Mouse (Mus musculus): ENCODE results near the gene Epha2. TPM values are rescaled to one million over a fixed set of nuclear protein-coding genes. Genes with fewer than 3 reads are reported as not detected.

The Epha2 gene
- polyA plus RNA-seq, 1 experiment, result 16.7 TPM

DNA sequence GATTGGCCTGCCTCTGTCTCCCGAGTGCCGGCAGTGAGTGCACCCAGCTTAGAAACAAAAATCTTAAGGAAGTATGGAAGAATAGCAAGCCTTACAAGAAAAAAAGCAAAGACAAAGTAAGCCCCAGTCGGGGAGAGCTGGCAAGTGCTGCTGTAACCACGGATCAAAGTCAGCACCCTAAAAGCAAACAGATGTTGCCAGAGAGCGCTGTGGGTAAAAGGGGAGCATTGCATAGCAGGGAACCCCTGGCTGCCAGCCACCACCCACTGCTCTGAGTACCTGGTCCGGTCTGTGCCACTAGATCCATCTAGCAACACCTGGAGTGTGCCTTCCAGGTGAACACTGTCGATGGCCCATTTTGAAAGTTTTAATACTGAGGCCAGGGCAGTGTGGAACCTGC is 31.2 kb downstream of the Epha2 start:
- Histone ChIP-seq H3K4me1 (ENCODE audit: control insufficient read depth, insufficient read depth, low read length) (no peaks in the 10 kb centered on the region), H3K27ac (ENCODE audit: insufficient read depth, low read length) (no peak overlapping the region), H3K4me3 (ENCODE audit: insufficient read depth, low read length) (no peak overlapping the region)
- TF ChIP-seq CTCF (IDR thresholded peaks at IDR 0.05; ENCODE audit: borderline replicate concordance, insufficient read depth, low read length), result no peak
- TF ChIP-seq POLR2A (IDR thresholded peaks at IDR 0.05; ENCODE audit: low read depth, low read length), result no peak

- TF ChIP-seq POLR2A (IDR thresholded peaks at IDR 0.05; ENCODE audit: low read depth, low read length) (no peak), CTCF (IDR thresholded peaks at IDR 0.05; ENCODE audit: borderline replicate concordance, insufficient read depth, low read length) (no peak)
- no peaks in the 10 kb centered on the region for H3K4me1 ChIP-seq (ENCODE audit: control insufficient read depth, insufficient read depth, low read length)
- H3K4me3 ChIP-seq (ENCODE audit: insufficient read depth, low read length), result no peak overlapping the region
- H3K27ac ChIP-seq (ENCODE audit: insufficient read depth, low read length), result no peak overlapping the region
These were observed 33.7 kb downstream of the Epha2 start for GRCm38 (mm10) chr4:141334695-141335094.

- no peak overlapping the region for H3K27ac ChIP-seq (ENCODE audit: insufficient read depth, low read length)
- TF ChIP-seq POLR2A (IDR thresholded peaks at IDR 0.05; ENCODE audit: low read depth, low read length) (no peak), CTCF (IDR thresholded peaks at IDR 0.05; ENCODE audit: borderline replicate concordance, insufficient read depth, low read length) (no peak)
- H3K4me1 ChIP-seq (ENCODE audit: control insufficient read depth, insufficient read depth, low read length), result no peaks in the 10 kb centered on the region
- H3K4me3 ChIP-seq (ENCODE audit: insufficient read depth, low read length), result no peak overlapping the region
These were observed 34.3 kb downstream of the Epha2 start for GRCm38 (mm10) chr4:141335263-141335796.

- no peak overlapping the region for H3K4me3 ChIP-seq (ENCODE audit: insufficient read depth, low read length)
- no peak for TF ChIP-seq CTCF (IDR thresholded peaks at IDR 0.05; ENCODE audit: borderline replicate concordance, insufficient read depth, low read length)
- TF ChIP-seq POLR2A (IDR thresholded peaks at IDR 0.05; ENCODE audit: low read depth, low read length), result no peak
- no peak overlapping the region for H3K27ac ChIP-seq (ENCODE audit: insufficient read depth, low read length)
- H3K4me1 ChIP-seq (ENCODE audit: control insufficient read depth, insufficient read depth, low read length), result no peaks in the 10 kb centered on the region
These were observed 35.2 kb downstream of the Epha2 start for GRCm38 (mm10) chr4:141336196-141336595.

DNA sequence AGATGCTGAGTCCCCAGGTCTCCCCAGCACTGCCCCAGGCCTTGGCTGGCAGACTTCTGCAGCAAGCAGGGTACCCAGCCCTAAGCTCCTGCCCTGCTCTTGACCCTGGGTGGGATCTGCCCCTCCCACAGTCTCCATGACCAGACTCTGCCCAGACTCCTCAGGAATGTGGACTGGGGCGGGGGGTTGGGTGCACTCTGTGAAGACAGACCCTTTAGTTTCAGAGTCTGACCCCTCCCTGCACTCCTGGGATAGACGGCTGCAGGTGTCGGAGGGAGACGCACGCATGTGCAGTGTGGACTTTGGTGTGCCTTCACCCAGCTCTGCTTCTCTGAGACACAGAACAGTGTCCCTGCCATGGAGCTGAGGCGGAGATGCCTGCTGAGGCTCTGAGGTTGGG is 36.9 kb downstream of the Epha2 start:
- TF ChIP-seq POLR2A (IDR thresholded peaks at IDR 0.05; ENCODE audit: low read depth, low read length) (no peak), CTCF (IDR thresholded peaks at IDR 0.05; ENCODE audit: borderline replicate concordance, insufficient read depth, low read length) (no peak)
- Histone ChIP-seq H3K27ac (ENCODE audit: insufficient read depth, low read length) (no peak overlapping the region), H3K4me1 (ENCODE audit: control insufficient read depth, insufficient read depth, low read length) (no peaks in the 10 kb centered on the region), H3K4me3 (ENCODE audit: insufficient read depth, low read length) (no peak overlapping the region)

- Histone ChIP-seq H3K4me1 (ENCODE audit: control insufficient read depth, insufficient read depth, low read length) (no peaks in the 10 kb centered on the region), H3K27ac (ENCODE audit: insufficient read depth, low read length) (no peak overlapping the region), H3K4me3 (ENCODE audit: insufficient read depth, low read length) (no peak overlapping the region)
- TF ChIP-seq POLR2A (IDR thresholded peaks at IDR 0.05; ENCODE audit: low read depth, low read length) (no peak), CTCF (IDR thresholded peaks at IDR 0.05; ENCODE audit: borderline replicate concordance, insufficient read depth, low read length) (no peak)
These were observed 37.8 kb downstream of the Epha2 start for GRCm38 (mm10) chr4:141338853-141339252.

DNA sequence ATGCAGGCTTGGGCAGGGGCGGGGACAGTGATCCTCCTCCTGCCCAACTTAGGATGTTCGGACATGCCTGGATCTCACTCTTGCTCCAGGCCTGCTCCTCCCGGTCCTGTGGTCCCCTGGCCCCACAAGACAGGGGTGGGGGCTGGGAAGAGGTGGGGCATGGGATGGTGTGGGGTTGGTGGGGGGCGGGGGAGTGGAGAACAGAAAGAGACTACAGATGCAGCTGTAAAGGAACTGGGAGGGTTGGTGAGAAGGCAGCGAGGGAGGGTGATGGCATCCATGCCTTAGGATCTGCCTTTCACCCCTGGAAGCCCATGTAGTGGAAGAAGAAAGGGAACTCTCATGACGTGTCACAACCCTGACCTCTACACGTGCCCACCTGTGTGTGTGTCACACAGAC is 40.4 kb downstream of the Epha2 start:
- TF ChIP-seq CTCF (IDR thresholded peaks at IDR 0.05; ENCODE audit: borderline replicate concordance, insufficient read depth, low read length) (no peak), POLR2A (IDR thresholded peaks at IDR 0.05; ENCODE audit: low read depth, low read length) (no peak)
- H3K4me1 ChIP-seq (ENCODE audit: control insufficient read depth, insufficient read depth, low read length), result no peaks in the 10 kb centered on the region
- no peak overlapping the region for H3K4me3 ChIP-seq (ENCODE audit: insufficient read depth, low read length)
- H3K27ac ChIP-seq (ENCODE audit: insufficient read depth, low read length), result no peak overlapping the region

GRCm38 (mm10) chr4:141343515-141343914 is 42.5 kb downstream of the Epha2 start:
- TF ChIP-seq POLR2A (IDR thresholded peaks at IDR 0.05; ENCODE audit: low read depth, low read length), result no peak
- no peak for TF ChIP-seq CTCF (IDR thresholded peaks at IDR 0.05; ENCODE audit: borderline replicate concordance, insufficient read depth, low read length)
- no peaks in the 10 kb centered on the region for H3K4me1 ChIP-seq (ENCODE audit: control insufficient read depth, insufficient read depth, low read length)
- no peak overlapping the region for H3K27ac ChIP-seq (ENCODE audit: insufficient read depth, low read length)
- no peak overlapping the region for H3K4me3 ChIP-seq (ENCODE audit: insufficient read depth, low read length)

DNA sequence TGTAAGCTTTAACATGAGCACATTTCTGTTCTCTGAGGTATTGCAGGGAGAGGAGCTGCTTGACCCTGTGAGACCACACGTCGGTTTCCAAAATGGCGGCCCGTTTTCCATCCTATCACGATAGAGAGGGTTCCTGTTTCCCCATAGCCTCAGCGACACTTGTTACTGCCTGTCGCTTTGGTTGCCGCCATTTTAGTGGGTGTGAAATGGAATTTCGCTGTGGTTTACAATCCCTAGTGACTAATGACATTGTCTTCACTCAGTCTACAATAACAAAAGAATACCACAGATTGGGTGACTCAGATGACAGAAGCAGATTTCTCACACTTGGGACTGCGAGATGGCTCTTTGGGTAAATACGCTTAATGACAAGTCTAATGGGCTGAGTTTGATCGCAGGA is 44.2 kb downstream of the Epha2 start:
- H3K4me1 ChIP-seq (ENCODE audit: control insufficient read depth, insufficient read depth, low read length), result no peaks in the 10 kb centered on the region
- H3K27ac ChIP-seq (ENCODE audit: insufficient read depth, low read length), result no peak overlapping the region
- no peak for TF ChIP-seq CTCF (IDR thresholded peaks at IDR 0.05; ENCODE audit: borderline replicate concordance, insufficient read depth, low read length)
- no peak for TF ChIP-seq POLR2A (IDR thresholded peaks at IDR 0.05; ENCODE audit: low read depth, low read length)
- no peak overlapping the region for H3K4me3 ChIP-seq (ENCODE audit: insufficient read depth, low read length)

DNA sequence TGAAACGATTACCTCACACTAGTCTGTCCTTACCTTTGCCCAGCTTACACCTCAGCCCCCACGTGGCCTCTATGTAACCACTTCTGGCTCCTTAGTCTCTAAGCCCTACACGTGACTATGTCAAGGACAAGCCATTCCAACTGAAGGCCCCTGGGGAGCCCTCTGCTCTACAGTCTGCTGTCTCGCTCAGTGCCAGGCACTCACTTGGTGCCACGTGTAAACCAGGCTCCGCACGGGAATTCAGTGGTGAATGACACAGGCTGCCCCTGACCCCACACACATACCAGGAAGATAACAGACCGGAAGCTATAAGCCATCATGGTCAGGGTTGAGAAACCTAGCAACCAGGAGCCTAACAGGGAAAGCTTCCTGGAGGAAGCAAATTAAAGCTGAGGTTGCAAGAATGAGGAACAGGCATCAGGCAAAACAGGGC is 46.3 kb downstream of the Epha2 start:
- no peak for TF ChIP-seq CTCF (IDR thresholded peaks at IDR 0.05; ENCODE audit: borderline replicate concordance, insufficient read depth, low read length)
- TF ChIP-seq POLR2A (IDR thresholded peaks at IDR 0.05; ENCODE audit: low read depth, low read length), result no peak
- H3K27ac ChIP-seq (ENCODE audit: insufficient read depth, low read length), result no peak overlapping the region
- no peak overlapping the region for H3K4me3 ChIP-seq (ENCODE audit: insufficient read depth, low read length)
- H3K4me1 ChIP-seq (ENCODE audit: control insufficient read depth, insufficient read depth, low read length), result no peaks in the 10 kb centered on the region

- Histone ChIP-seq H3K4me3 (ENCODE audit: insufficient read depth, low read length) (no peak overlapping the region), H3K27ac (ENCODE audit: insufficient read depth, low read length) (no peak overlapping the region), H3K4me1 (ENCODE audit: control insufficient read depth, insufficient read depth, low read length) (no peaks in the 10 kb centered on the region)
- TF ChIP-seq POLR2A (IDR thresholded peaks at IDR 0.05; ENCODE audit: low read depth, low read length) (no peak), CTCF (IDR thresholded peaks at IDR 0.05; ENCODE audit: borderline replicate concordance, insufficient read depth, low read length) (no peak)
These were observed 47.6 kb downstream of the Epha2 start for GRCm38 (mm10) chr4:141348616-141349015.

Data from embryonic fibroblast, embryonic 13.5 days (primary cell).